Mouse (Mus musculus) gastrocnemius, adult 2 months (tissue): ENCODE data around the gene Rcsd1. TPM values are rescaled to one million over a fixed set of nuclear protein-coding genes. Genes with fewer than 3 reads are reported as not detected.

Experiments used
- DNase-seq: peaks from one replicate; pipeline ENCODE4 v3.0.0; 2022
- H3K27ac ChIP-seq: fragments of 200-600 bp; 2 replicates; pipeline ENCODE4 v1.8.1; 2022; ENCODE audit warnings: mild to moderate bottlenecking
- H3K4me3 ChIP-seq: fragments of 200-600 bp; 2 replicates; pipeline ENCODE4 v1.8.1; 2022; ENCODE audit warnings: mild to moderate bottlenecking, moderate library complexity
- CTCF ChIP-seq: fragments of 200-600 bp; IDR thresholded peaks from 2 replicates; pipeline ENCODE4 v1.8.1; 2022; ENCODE audit warnings: antibody characterized with exemption, mild to moderate bottlenecking, moderate library complexity
- intact Hi-C: fragments of 180-260 bp; cut with DNase I; formaldehyde crosslinking; loops from one replicate; pipeline ENCODE4 v1.15.1; 2025
- total RNA-seq, 2 experiments: library from RNA; stranded (reverse); gene quantifications; 2 replicates each; pipeline ENCODE4 v1.2.3; 2021

Rcsd1 gene
- total RNA-seq, 2 experiments from 2014 or later: 93.3 to 95.0 TPM

GRCm38 (mm10) chr1:165628603-165629002 is 81.0 kb downstream of the Rcsd1 start:
- TF ChIP-seq CTCF: no peak
- Histone ChIP-seq H3K4me3 (no peak overlapping the region), H3K27ac (no peak overlapping the region)
- no peak for DNase-seq
- intact Hi-C loops: no loop called here

- Histone ChIP-seq H3K27ac (no peak overlapping the region; the same call in 1 of the 2 replicates), H3K4me3 (no peak overlapping the region)
- TF ChIP-seq CTCF: no peak
- DNase-seq: no peak
- intact Hi-C loops: no loop called here
Measured at GRCm38 (mm10) chr1:165625896-165626295, 83.7 kb downstream of the Rcsd1 start.

GRCm38 (mm10) chr1:165625058-165625457 is 84.5 kb downstream of the Rcsd1 start:
- no peak for TF ChIP-seq CTCF
- no peak overlapping the region for H3K4me3 ChIP-seq
- H3K27ac ChIP-seq: no peak overlapping the region
- intact Hi-C loops: no loop called here
- no peak for DNase-seq

GRCm38 (mm10) chr1:165618201-165618624 is 91.3 kb downstream of the Rcsd1 start:
- no peak for TF ChIP-seq CTCF
- H3K27ac ChIP-seq: peak overlapping the region; percentile 95
- peak; percentile 91 for DNase-seq
- intact Hi-C loops: loop anchor here (2.0 kb wide), 1 partner anchor 23 kb away; no protein-coding TSS in a partner anchor
- H3K4me3 ChIP-seq: peak overlapping the region; percentile 53

GRCm38 (mm10) chr1:165617166-165617891 is 92.2 kb downstream of the Rcsd1 start:
- H3K27ac ChIP-seq: peak overlapping the region; percentile 95
- DNase-seq: peak; percentile 27
- intact Hi-C loops: no loop called here

GRCm38 (mm10) chr1:165616652-165617051 is 92.9 kb downstream of the Rcsd1 start:
- TF ChIP-seq CTCF: no peak
- peak overlapping the region; percentile 21 for H3K4me3 ChIP-seq
- DNase-seq: no peak
- intact Hi-C loops: no loop called here
- H3K27ac ChIP-seq: peak overlapping the region; percentile 95

More at GRCm38 (mm10) chr1:165617166-165617891, 92.2 kb downstream of the Rcsd1 start:
- H3K4me3 ChIP-seq: peak overlapping the region; percentile 21
- TF ChIP-seq CTCF: no peak

- no peak for TF ChIP-seq CTCF
Measured at GRCm38 (mm10) chr1:165614793-165615192, 94.8 kb downstream of the Rcsd1 start.

GRCm38 (mm10) chr1:165613926-165614325 is 95.6 kb downstream of the Rcsd1 start:
- Histone ChIP-seq H3K4me3 (no peak overlapping the region), H3K27ac (no peak overlapping the region)
- no peak for TF ChIP-seq CTCF
- intact Hi-C loops: no loop called here
- no peak for DNase-seq

More at GRCm38 (mm10) chr1:165614793-165615192, 94.8 kb downstream of the Rcsd1 start:
- Histone ChIP-seq H3K27ac (no peak overlapping the region), H3K4me3 (no peak overlapping the region)
- intact Hi-C loops: no loop called here
- DNase-seq: no peak

- no peak overlapping the region for H3K27ac ChIP-seq
- TF ChIP-seq CTCF: no peak
- no peak for DNase-seq
- H3K4me3 ChIP-seq: no peak overlapping the region
- intact Hi-C loops: no loop called here
Measured at GRCm38 (mm10) chr1:165612714-165613113, 96.8 kb downstream of the Rcsd1 start.

- TF ChIP-seq CTCF: no peak
- intact Hi-C loops: no loop called here
- DNase-seq: no peak
- H3K4me3 ChIP-seq: no peak overlapping the region
- H3K27ac ChIP-seq: peak overlapping the region; percentile 56
Measured at GRCm38 (mm10) chr1:165610321-165610999, 99.1 kb downstream of the Rcsd1 start.

- DNase-seq: no peak
- TF ChIP-seq CTCF: no peak
- intact Hi-C loops: no loop called here
- H3K4me3 ChIP-seq: no peak overlapping the region
- H3K27ac ChIP-seq: peak overlapping the region; percentile 56; the same call in 1 of the 2 replicates
Measured at GRCm38 (mm10) chr1:165609495-165610320, 99.8 kb downstream of the Rcsd1 start.

- Histone ChIP-seq H3K4me3 (no peak overlapping the region), H3K27ac (no peak overlapping the region)
- DNase-seq: no peak
- no peak for TF ChIP-seq CTCF
- intact Hi-C loops: no loop called here
Measured at GRCm38 (mm10) chr1:165608904-165609303, 100.7 kb downstream of the Rcsd1 start.

- peak; percentile 43 for DNase-seq
- no peak for TF ChIP-seq CTCF
- intact Hi-C loops: no loop called here
- H3K4me3 ChIP-seq: no peak overlapping the region
- H3K27ac ChIP-seq: no peak overlapping the region
Measured at GRCm38 (mm10) chr1:165605774-165606173, 103.8 kb downstream of the Rcsd1 start.
